Mouse (Mus musculus) retina, adult 2 months (tissue): ENCODE data around the gene Vps37b.

Experiments
- DNase-seq: peaks from one replicate; pipeline ENCODE4 v3.0.0-alpha.2; 2012; ENCODE audit warnings: low read depth, low spot score

The Vps37b gene

DNA sequence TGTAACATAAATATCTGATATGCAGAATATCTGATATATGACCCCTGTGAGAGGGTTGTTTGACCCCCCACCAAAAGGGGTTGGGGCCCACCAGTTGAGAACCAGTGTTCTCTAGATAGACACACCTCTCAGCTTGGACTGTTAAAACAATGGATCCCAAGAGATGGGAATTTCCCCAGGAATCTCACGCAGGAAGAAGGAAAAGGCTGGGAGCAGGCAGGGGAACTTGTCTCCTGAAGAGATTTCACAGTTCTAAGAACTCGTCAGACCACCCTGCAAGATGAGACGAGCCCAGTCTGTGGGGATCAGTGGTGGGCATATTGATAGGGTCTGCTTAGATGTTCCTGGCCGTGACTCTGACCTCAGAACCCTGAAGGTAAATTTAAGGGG, 52.1 kb downstream of the Vps37b start:
- DNase-seq, result no peak

DNA sequence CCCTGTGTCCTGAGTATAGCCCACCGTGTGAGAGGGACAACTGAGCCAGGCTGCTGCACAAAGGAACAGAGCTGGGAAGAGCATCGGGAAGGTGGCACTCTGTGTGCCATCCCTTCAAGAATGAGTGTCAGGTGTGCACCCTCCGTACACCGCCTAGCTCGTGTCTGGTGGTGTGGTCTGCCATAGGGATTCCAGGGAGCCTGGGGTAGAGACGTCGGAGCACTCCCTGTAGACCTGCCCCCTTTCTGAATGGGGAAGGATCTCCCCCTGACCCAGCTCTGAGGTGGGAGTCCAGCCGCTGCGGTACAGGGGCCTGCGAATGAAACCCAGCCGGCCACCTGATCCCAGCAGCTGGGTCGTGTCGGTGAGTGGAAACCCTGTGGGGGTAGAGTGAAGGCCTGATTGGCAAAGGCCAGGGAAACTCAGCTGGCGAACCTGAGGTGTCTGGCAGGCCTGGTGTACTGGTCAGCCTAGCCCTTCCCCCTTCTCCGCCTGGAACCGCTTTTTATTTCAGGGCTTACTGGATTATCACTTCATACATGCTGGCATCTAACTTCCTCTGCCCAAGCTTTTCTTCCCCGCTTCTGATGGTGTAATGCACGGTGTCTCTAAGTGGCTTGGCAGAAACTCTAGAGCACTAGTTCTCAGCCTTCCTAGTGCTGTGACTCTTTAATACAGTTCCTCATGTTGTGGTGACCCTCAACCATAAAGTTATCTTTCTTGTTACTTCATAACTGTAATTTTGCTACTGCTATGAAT, 52.7 kb downstream of the Vps37b start:
- no peak for DNase-seq

DNA sequence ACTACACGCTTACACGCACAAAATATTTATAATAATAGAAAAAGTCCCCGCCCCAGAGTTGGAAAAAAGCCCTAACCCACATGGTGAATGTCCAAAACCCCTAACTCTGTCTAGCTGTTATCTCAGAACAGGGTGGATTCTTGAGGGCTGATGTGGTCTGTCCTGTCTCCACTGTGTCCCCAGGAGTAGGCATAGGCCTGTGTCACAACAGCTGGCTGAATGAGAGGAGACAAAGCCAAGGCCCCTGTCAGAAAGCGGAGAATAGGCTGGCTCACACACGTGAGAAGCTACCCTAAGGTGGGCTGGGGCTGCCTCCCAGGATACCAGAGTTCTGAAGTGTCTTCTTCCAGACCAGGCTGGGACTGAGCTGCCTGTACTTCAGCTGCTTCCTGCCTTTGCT, 53.9 kb downstream of the Vps37b start:
- no peak for DNase-seq

DNA sequence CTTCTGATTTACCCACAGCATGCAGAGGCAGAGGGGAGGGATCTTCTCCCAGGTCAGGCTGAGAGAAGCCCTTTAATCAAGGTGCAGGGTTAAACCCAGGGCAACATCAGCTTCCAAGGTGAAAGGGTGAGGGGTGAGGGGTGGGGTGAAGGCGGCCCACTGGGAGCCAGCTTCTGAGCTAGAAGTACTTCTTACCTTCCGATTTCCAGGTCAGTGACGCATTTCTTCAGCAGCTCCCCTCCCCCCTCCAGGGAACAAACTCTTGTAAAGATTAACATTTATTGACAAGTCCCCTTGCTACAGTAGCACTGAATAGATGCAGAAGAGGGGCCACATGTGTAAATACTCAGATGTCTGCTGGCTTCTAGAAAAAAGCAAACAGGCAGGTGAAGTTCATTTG, 54.8 kb downstream of the Vps37b start:
- DNase-seq, result no peak

- DNase-seq, result no peak
Observed at GRCm38 (mm10) chr5:123975668-123976180, 56.3 kb downstream of the Vps37b start.

- no peak for DNase-seq
Observed at GRCm38 (mm10) chr5:123974616-123975111, 57.4 kb downstream of the Vps37b start.

DNA sequence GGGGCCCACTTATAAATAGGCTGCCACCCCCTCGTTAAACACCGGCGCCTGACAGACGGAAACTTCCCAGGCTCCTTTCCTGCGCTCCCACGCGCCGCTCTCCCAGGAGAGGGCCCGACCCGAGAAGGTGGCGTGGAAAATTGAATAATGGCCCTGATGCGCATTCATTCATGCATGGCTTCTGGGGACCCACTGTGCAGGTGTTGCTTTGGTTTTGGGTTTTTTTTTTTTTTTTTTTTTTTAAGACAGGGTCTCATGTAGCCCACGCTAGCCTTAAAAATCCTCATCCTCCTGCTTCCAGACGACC, 57.9 kb downstream of the Vps37b start:
- no peak for DNase-seq

GRCm38 (mm10) chr5:123973299-123974178, 58.5 kb downstream of the Vps37b start, which contains the start of gene Hip1r:
Gene Hip1r, plus strand, starts transcription at chr5:123973628.
- no peak for DNase-seq

DNA sequence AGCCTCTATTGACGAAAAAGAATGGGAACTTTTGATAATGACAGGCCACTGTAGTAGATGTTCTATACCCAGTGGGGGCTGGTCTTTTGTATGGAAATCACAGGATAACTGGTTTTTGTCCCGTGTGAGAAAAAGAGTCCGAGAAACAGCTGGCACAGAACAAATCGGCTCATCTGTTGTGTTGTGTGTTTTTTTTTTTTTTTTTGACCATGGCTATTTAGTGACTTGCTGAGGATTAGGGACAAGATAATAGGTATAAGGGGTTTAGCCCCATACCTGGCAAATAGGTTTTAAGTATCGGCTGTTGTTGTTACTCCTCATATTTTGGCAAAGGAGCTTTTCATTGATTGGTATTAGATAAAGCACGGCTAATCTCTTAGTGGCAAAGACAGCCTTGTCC, 59.6 kb downstream of the Vps37b start:
- no peak for DNase-seq

DNA sequence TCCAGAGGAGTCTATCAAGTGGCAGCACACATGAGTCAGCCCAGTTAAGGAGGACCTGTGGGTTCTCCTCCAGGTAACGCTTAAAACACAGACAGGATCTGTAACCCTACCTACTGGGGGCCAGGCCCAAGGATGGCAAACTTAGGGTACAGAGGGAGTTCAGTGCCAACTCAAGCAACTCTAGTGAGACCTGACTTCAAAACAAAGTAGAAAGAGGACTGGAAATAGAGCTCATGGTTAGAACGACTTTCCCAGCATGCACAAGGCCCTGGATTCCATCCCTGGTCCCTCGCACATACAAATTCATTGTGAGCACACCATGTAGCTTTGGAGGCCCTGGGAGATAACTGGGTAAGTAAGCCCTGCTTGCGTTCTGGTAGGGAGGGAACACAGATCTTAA, 61.5 kb downstream of the Vps37b start:
- DNase-seq, result no peak

GRCm38 (mm10) chr5:123969216-123969615, 62.9 kb downstream of the Vps37b start:
- no peak for DNase-seq

GRCm38 (mm10) chr5:123968468-123968867, 63.6 kb downstream of the Vps37b start:
- no peak for DNase-seq

DNA sequence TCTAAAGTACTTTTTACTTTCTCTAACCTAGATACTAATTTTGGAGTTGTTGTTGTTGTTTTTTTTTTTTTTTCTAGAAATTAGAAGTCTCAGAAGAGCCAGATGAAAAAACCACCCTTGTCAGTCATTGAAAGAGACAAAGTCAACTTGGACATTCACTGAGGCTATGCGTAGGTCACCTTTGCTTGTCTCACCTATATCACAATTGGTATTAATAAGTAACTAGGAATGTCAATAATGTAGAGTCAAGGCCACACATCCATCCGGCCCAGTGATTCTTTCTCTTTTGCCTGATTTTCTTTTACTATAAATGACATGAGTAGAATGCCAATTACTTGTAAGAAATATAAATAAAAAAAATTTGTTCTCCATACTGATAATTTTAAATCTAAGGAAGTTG, 65.3 kb downstream of the Vps37b start:
- no peak for DNase-seq

- no peak for DNase-seq
Observed at GRCm38 (mm10) chr5:123964208-123964607, 67.9 kb downstream of the Vps37b start.

DNA sequence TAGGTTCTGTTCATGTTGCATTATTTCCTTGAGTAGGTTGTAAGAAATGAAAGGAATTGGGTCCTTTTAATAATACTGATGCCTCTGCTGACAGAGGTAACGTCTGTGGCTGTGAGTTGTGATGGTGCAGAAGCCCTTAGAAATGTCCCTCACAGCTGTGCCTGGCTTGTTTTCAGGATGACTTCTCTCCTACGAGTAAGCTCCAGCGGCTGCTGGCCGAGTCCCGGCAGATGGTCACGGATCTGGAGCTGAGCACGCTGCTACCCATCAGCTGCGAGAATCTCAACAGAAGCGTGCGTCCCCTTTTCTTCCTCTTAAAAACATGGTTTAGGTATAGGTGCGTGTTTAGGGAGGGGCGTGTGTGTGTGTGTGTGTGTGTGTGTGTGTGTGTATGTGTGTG, 71.0 kb downstream of the Vps37b start:
- no peak for DNase-seq

DNA sequence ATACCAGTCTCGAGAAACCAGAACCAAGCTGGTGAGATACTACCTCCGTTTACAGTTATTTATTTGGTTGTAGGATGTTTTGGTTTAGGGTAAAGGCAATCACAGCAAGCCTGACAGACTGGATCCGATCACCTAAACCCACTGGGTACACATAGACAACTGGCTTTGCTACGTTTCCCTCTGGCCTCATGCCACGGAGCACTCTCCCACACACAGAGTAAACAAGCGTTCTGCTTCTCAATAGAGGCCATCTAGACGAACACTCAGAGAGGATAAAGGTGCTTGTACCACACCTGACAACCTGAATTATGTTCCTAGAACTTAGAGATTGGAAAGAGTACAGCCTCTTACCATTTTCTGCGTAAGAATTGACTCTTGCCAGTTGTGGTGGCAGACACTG, 71.9 kb downstream of the Vps37b start:
- no peak for DNase-seq

GRCm38 (mm10) chr5:123959018-123959417, 73.1 kb downstream of the Vps37b start:
- DNase-seq, result no peak

GRCm38 (mm10) chr5:123957213-123957612, 74.9 kb downstream of the Vps37b start:
- DNase-seq, result no peak
